Mouse (Mus musculus): ENCODE results near the gene Il1rl2. TPM values are rescaled to one million over a fixed set of nuclear protein-coding genes. Genes with fewer than 3 reads are reported as not detected.

The Il1rl2 gene
- polyA plus RNA-seq, 1 experiment from 2014 or later: 0.74 TPM

- H3K27ac ChIP-seq (replicated peaks; ENCODE audit: low read depth, low read length): no peak overlapping the region
- ATAC-seq (ENCODE audit: low FRiP score, low TSS enrichment) (no peak), DNase-seq (no peak)
- no peak overlapping the region for H3K4me3 ChIP-seq (replicated peaks; ENCODE audit: low read depth, low read length)
- H3K9ac ChIP-seq (replicated peaks; ENCODE audit: low read length): no peak overlapping the region
- H3K4me1 ChIP-seq (ENCODE audit: control insufficient read depth, insufficient read depth, low read length): peaks cover 10% of the 10 kb centered on the region
- WGBS: 85% methylated on average over 8 of the region's 8 CpGs
- no peaks in the 10 kb centered on the region for H3K36me3 ChIP-seq (ENCODE audit: control insufficient read depth, insufficient read depth, low read length)
- H3K27me3 ChIP-seq (ENCODE audit: control insufficient read depth, insufficient read depth, low read length): peaks cover 13% of the 10 kb centered on the region; the same call in 1 of the 2 replicates
- H3K4me2 ChIP-seq (ENCODE audit: low read length): no peak overlapping the region
- no peaks in the 10 kb centered on the region for H3K9me3 ChIP-seq (ENCODE audit: control insufficient read depth, low read length)
These were observed 5.8 kb downstream of the Il1rl2 start for GRCm38 (mm10) chr1:40330181-40330580.

DNA sequence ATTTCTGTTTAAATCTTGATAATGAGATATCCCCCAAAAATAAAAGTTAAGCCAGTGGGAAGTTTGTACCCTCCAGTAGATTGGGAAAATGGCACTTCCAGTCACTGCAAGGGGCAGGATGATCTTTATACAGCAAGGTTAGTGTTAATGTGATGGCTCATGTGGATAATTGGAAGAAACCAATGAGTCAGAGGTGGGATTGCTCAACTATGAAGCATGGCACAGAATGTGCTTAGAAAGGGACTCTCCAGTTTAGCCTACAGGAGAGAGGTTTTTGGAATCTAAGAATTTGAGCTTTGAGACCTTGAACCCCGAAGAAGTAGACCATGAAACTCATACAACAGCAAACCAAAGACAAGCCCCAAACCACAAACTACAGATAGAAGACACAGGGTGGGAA is 14.9 kb downstream of the Il1rl2 start:
- H3K4me1 ChIP-seq (ENCODE audit: control insufficient read depth, insufficient read depth, low read length): no peaks in the 10 kb centered on the region
- H3K9ac ChIP-seq (replicated peaks; ENCODE audit: low read length): no peak overlapping the region
- H3K4me3 ChIP-seq (replicated peaks; ENCODE audit: low read depth, low read length): no peak overlapping the region
- DNase-seq (no peak), ATAC-seq (ENCODE audit: low FRiP score, low TSS enrichment) (no peak)
- no peak overlapping the region for H3K4me2 ChIP-seq (ENCODE audit: low read length)
- WGBS: 85% methylated on average over 1 of the region's 1 CpGs
- no peaks in the 10 kb centered on the region for H3K27me3 ChIP-seq (ENCODE audit: control insufficient read depth, insufficient read depth, low read length)
- no peaks in the 10 kb centered on the region for H3K9me3 ChIP-seq (ENCODE audit: control insufficient read depth, low read length)
- H3K27ac ChIP-seq (replicated peaks; ENCODE audit: low read depth, low read length): no peak overlapping the region
- H3K36me3 ChIP-seq (ENCODE audit: control insufficient read depth, insufficient read depth, low read length): no peaks in the 10 kb centered on the region

DNA sequence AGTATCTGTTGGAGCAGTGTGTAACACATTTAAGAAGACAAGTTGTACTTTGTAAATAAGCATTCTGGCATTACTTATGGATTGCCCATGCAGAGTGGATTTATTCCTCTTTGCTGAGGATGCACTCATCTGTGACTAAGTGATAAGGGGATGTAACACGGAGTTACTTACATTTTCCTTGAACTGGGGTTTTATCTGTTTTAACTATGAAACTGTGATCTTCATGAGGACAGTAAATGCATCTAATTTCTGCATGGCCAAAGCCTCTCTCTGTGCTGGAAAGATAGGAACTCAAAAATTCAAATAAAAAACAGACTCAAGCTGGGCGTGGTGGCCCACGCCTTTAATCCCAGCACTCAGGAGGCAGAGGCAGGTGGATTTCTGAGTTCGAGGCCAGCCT is 15.7 kb downstream of the Il1rl2 start:
- no peaks in the 10 kb centered on the region for H3K4me1 ChIP-seq (ENCODE audit: control insufficient read depth, insufficient read depth, low read length)
- DNase-seq (no peak), ATAC-seq (ENCODE audit: low FRiP score, low TSS enrichment) (no peak)
- no peaks in the 10 kb centered on the region for H3K27me3 ChIP-seq (ENCODE audit: control insufficient read depth, insufficient read depth, low read length)
- H3K9ac ChIP-seq (replicated peaks; ENCODE audit: low read length): no peak overlapping the region
- no peaks in the 10 kb centered on the region for H3K36me3 ChIP-seq (ENCODE audit: control insufficient read depth, insufficient read depth, low read length)
- 85% methylated on average over 4 of the region's 4 CpGs for WGBS
- no peak overlapping the region for H3K4me2 ChIP-seq (ENCODE audit: low read length)
- no peaks in the 10 kb centered on the region for H3K9me3 ChIP-seq (ENCODE audit: control insufficient read depth, low read length)
- no peak overlapping the region for H3K27ac ChIP-seq (replicated peaks; ENCODE audit: low read depth, low read length)
- H3K4me3 ChIP-seq (replicated peaks; ENCODE audit: low read depth, low read length): no peak overlapping the region

DNA sequence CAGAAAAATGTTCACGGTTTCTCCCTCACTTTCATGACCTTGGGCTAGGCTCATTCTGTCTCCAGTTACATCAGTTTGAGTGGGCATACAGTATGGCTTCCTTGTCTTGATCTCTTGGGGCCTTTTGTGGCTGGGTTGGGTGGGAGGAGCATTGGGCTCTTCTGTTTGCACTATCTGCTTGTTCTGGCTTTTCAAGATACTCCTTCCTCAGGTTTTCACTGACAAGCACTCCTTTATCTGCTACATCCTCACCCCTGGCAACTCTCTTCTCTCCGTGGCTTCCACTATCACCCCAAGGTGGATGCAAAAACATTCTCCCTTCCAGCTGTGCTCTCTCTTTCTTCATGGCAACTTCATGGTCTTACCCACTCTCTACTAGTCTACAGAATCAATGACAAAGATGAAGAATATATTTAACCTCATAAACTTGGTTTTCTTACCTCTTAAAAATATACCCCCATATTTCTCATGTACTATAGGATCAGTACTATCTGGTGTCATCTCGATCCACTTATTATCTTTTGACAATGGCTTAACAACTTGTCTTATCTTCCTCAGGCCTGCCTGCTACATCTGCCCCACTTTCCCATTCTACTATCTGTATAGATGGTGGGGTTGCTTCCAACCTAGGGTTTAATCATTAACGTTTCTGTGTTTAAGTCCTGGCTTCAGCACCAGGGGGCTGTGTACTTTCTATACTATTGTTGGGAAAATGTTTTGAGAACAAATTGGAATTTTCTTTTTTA is 27.9 kb downstream of the Il1rl2 start:
- H3K36me3 ChIP-seq (ENCODE audit: control insufficient read depth, insufficient read depth, low read length): no peaks in the 10 kb centered on the region
- no peak for ATAC-seq (ENCODE audit: low FRiP score, low TSS enrichment)
- 94% methylated on average over 4 of the region's 4 CpGs for WGBS
- no peak overlapping the region for H3K4me3 ChIP-seq (replicated peaks; ENCODE audit: low read depth, low read length)
- no peak overlapping the region for H3K27ac ChIP-seq (replicated peaks; ENCODE audit: low read depth, low read length)
- no peak for DNase-seq
- H3K9me3 ChIP-seq (ENCODE audit: control insufficient read depth, low read length): no peaks in the 10 kb centered on the region
- no peaks in the 10 kb centered on the region for H3K27me3 ChIP-seq (ENCODE audit: control insufficient read depth, insufficient read depth, low read length)
- H3K9ac ChIP-seq (replicated peaks; ENCODE audit: low read length): no peak overlapping the region
- no peak overlapping the region for H3K4me2 ChIP-seq (ENCODE audit: low read length)
- no peaks in the 10 kb centered on the region for H3K4me1 ChIP-seq (ENCODE audit: control insufficient read depth, insufficient read depth, low read length)

- Histone ChIP-seq H3K9ac (replicated peaks; ENCODE audit: low read length) (no peak overlapping the region), H3K36me3 (ENCODE audit: control insufficient read depth, insufficient read depth, low read length) (no peaks in the 10 kb centered on the region), H3K4me1 (ENCODE audit: control insufficient read depth, insufficient read depth, low read length) (no peaks in the 10 kb centered on the region), H3K27ac (replicated peaks; ENCODE audit: low read depth, low read length) (no peak overlapping the region), H3K4me3 (replicated peaks; ENCODE audit: low read depth, low read length) (no peak overlapping the region), H3K4me2 (ENCODE audit: low read length) (no peak overlapping the region), H3K27me3 (ENCODE audit: control insufficient read depth, insufficient read depth, low read length) (no peaks in the 10 kb centered on the region), H3K9me3 (ENCODE audit: control insufficient read depth, low read length) (no peaks in the 10 kb centered on the region)
- WGBS: 76% methylated on average over 2 of the region's 2 CpGs
- ATAC-seq (ENCODE audit: low FRiP score, low TSS enrichment) (no peak), DNase-seq (no peak)
These were observed 28.5 kb downstream of the Il1rl2 start for GRCm38 (mm10) chr1:40352904-40353286.

GRCm38 (mm10) chr1:40354665-40355064 is 30.3 kb downstream of the Il1rl2 start:
- Histone ChIP-seq H3K27ac (replicated peaks; ENCODE audit: low read depth, low read length) (no peak overlapping the region), H3K4me2 (ENCODE audit: low read length) (no peak overlapping the region), H3K36me3 (ENCODE audit: control insufficient read depth, insufficient read depth, low read length) (no peaks in the 10 kb centered on the region), H3K4me1 (ENCODE audit: control insufficient read depth, insufficient read depth, low read length) (no peaks in the 10 kb centered on the region), H3K4me3 (replicated peaks; ENCODE audit: low read depth, low read length) (no peak overlapping the region), H3K27me3 (ENCODE audit: control insufficient read depth, insufficient read depth, low read length) (no peaks in the 10 kb centered on the region), H3K9ac (replicated peaks; ENCODE audit: low read length) (no peak overlapping the region), H3K9me3 (ENCODE audit: control insufficient read depth, low read length) (no peaks in the 10 kb centered on the region)
- ATAC-seq (ENCODE audit: low FRiP score, low TSS enrichment) (no peak), DNase-seq (no peak)
- WGBS: 88% methylated on average over 3 of the region's 3 CpGs

DNA sequence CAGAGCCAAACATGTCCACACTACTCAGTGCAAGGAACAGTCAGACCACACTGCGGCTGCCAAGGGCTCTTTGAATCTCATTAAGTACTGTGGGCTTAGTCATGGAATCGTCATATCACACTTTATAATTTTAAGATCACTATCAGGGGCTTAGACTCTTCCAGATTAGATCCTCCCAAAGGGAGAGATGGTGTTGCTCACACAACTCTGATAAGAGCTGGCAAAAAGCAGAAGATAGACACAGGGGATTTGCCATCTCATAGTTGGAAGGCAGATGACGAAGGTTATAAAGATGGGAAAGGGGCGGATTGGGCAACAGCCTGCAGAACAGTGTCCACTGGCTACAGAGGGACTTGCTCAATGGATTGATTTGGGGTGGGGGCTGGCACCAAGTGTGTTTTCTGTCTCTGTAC is 31.0 kb downstream of the Il1rl2 start:
- H3K27ac ChIP-seq (replicated peaks; ENCODE audit: low read depth, low read length): no peak overlapping the region
- H3K9ac ChIP-seq (replicated peaks; ENCODE audit: low read length): no peak overlapping the region
- no peaks in the 10 kb centered on the region for H3K27me3 ChIP-seq (ENCODE audit: control insufficient read depth, insufficient read depth, low read length)
- no peak overlapping the region for H3K4me3 ChIP-seq (replicated peaks; ENCODE audit: low read depth, low read length)
- no peaks in the 10 kb centered on the region for H3K36me3 ChIP-seq (ENCODE audit: control insufficient read depth, insufficient read depth, low read length)
- H3K9me3 ChIP-seq (ENCODE audit: control insufficient read depth, low read length): no peaks in the 10 kb centered on the region
- H3K4me2 ChIP-seq (ENCODE audit: low read length): no peak overlapping the region
- no peak for DNase-seq
- WGBS: 88% methylated on average over 4 of the region's 4 CpGs
- no peak for ATAC-seq (ENCODE audit: low FRiP score, low TSS enrichment)
- H3K4me1 ChIP-seq (ENCODE audit: control insufficient read depth, insufficient read depth, low read length): no peaks in the 10 kb centered on the region

GRCm38 (mm10) chr1:40355904-40356521 is 31.6 kb downstream of the Il1rl2 start:
- Histone ChIP-seq H3K4me2 (ENCODE audit: low read length) (no peak overlapping the region), H3K27ac (replicated peaks; ENCODE audit: low read depth, low read length) (no peak overlapping the region), H3K4me3 (replicated peaks; ENCODE audit: low read depth, low read length) (no peak overlapping the region), H3K4me1 (ENCODE audit: control insufficient read depth, insufficient read depth, low read length) (no peaks in the 10 kb centered on the region), H3K27me3 (ENCODE audit: control insufficient read depth, insufficient read depth, low read length) (no peaks in the 10 kb centered on the region), H3K9me3 (ENCODE audit: control insufficient read depth, low read length) (no peaks in the 10 kb centered on the region), H3K36me3 (ENCODE audit: control insufficient read depth, insufficient read depth, low read length) (no peaks in the 10 kb centered on the region), H3K9ac (replicated peaks; ENCODE audit: low read length) (no peak overlapping the region)
- WGBS: 91% methylated on average over 10 of the region's 10 CpGs
- ATAC-seq (ENCODE audit: low FRiP score, low TSS enrichment): no peak
- no peak for DNase-seq

DNA sequence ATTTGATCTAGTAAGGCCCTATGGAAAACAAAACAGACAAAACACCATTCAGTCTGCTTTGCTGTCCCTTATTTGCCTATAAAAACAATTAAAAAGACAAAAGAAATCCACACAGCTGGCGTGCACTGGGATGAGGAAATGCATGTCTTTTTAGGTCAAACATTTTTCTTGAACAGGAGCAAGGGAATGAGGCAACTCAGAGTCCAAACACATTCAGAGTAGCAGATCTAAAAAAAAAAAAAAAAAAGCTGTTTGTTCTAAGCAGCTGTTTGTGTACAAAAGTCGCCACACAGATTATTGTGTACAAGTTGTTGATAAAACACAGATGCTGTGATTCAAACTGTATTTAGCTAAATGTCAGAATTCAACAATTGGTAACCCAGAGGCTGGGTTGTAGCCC is 33.5 kb downstream of the Il1rl2 start:
- H3K4me2 ChIP-seq (ENCODE audit: low read length): no peak overlapping the region
- no peaks in the 10 kb centered on the region for H3K4me1 ChIP-seq (ENCODE audit: control insufficient read depth, insufficient read depth, low read length)
- WGBS: 45% methylated on average over 2 of the region's 2 CpGs
- ATAC-seq (ENCODE audit: low FRiP score, low TSS enrichment): no peak
- no peak overlapping the region for H3K27ac ChIP-seq (replicated peaks; ENCODE audit: low read depth, low read length)
- no peak overlapping the region for H3K9ac ChIP-seq (replicated peaks; ENCODE audit: low read length)
- DNase-seq: no peak
- H3K9me3 ChIP-seq (ENCODE audit: control insufficient read depth, low read length): no peaks in the 10 kb centered on the region
- no peak overlapping the region for H3K4me3 ChIP-seq (replicated peaks; ENCODE audit: low read depth, low read length)
- H3K27me3 ChIP-seq (ENCODE audit: control insufficient read depth, insufficient read depth, low read length): no peaks in the 10 kb centered on the region
- no peaks in the 10 kb centered on the region for H3K36me3 ChIP-seq (ENCODE audit: control insufficient read depth, insufficient read depth, low read length)
